Mouse (Mus musculus) liver, embryonic 16.5 days (tissue): Measurements from ENCODE around the gene Olfr1037. TPM values are rescaled to one million over a fixed set of nuclear protein-coding genes. Genes with fewer than 3 reads are reported as not detected.

Source experiments
- polyA plus RNA-seq: library from polyadenylated mRNA; unstranded; fragments of >200 nt; fragmentation: Nextera tagmentation; extraction: Ambion mirVana; gene quantifications from 2 replicates; pipeline ENCODE4 v1.2.1, GENCODE M21; 2015

Olfr1037 gene
- polyA plus RNA-seq, 1 experiment from 2014 or later = not detected

Other genes starting within 250 kb of the Olfr1037 start
- gene Olfr1019, start 241.9 kb downstream of the Olfr1037 start, polyA plus RNA-seq = not detected in 2 replicates
- not detected in 2 replicates for gene Olfr1020, start 240.4 kb downstream of the Olfr1037 start, polyA plus RNA-seq
- not detected in 2 replicates for gene Olfr1022, start 218.8 kb downstream of the Olfr1037 start, polyA plus RNA-seq
- gene Olfr1023, start 201.7 kb downstream of the Olfr1037 start, polyA plus RNA-seq = not detected in 2 replicates
- gene Olfr1024, start 182.3 kb downstream of the Olfr1037 start, polyA plus RNA-seq = not detected in 2 replicates
- not detected in 2 replicates for gene Olfr1025-ps1, start 172.2 kb downstream of the Olfr1037 start, polyA plus RNA-seq
- gene Olfr1026, start 165.8 kb downstream of the Olfr1037 start, polyA plus RNA-seq = not detected in 2 replicates
- gene Olfr1028, start 136.9 kb downstream of the Olfr1037 start, polyA plus RNA-seq = not detected in 2 replicates
- gene Olfr1029, start 113.5 kb downstream of the Olfr1037 start, polyA plus RNA-seq = not detected in 2 replicates
- gene Olfr1030, start 108.1 kb downstream of the Olfr1037 start, polyA plus RNA-seq = not detected in 2 replicates
- gene Olfr1031, start 97.1 kb downstream of the Olfr1037 start, polyA plus RNA-seq = not detected in 2 replicates
- not detected in 2 replicates for gene Olfr1032, start 81.8 kb downstream of the Olfr1037 start, polyA plus RNA-seq
- 1.1 and 1.5 TPM in 2 replicates for gene Olfr1033, start 66.8 kb downstream of the Olfr1037 start, polyA plus RNA-seq
- 0.05 and 0.06 TPM in 2 replicates for gene Olfr1034, start 41.5 kb downstream of the Olfr1037 start, polyA plus RNA-seq
- gene Olfr1036, start 13.4 kb downstream of the Olfr1037 start, polyA plus RNA-seq = not detected in 2 replicates
- gene Olfr1039, start 48.5 kb upstream of the Olfr1037 start, polyA plus RNA-seq = not detected in 2 replicates
- not detected in 2 replicates for gene Olfr1040, start 59.3 kb upstream of the Olfr1037 start, polyA plus RNA-seq
- not detected in 2 replicates for gene Olfr1042, start 74.5 kb upstream of the Olfr1037 start, polyA plus RNA-seq
- not detected in 2 replicates for gene Olfr1043, start 80.1 kb upstream of the Olfr1037 start, polyA plus RNA-seq
- not detected in 2 replicates for gene Olfr1044, start 90.4 kb upstream of the Olfr1037 start, polyA plus RNA-seq
- gene Olfr52, start 98.3 kb upstream of the Olfr1037 start, polyA plus RNA-seq = not detected in 2 replicates
- not detected in 2 replicates for gene Olfr1045, start 115.6 kb upstream of the Olfr1037 start, polyA plus RNA-seq
- not detected in 2 replicates for gene Olfr1046, start 131.9 kb upstream of the Olfr1037 start, polyA plus RNA-seq
- not detected in 2 replicates for gene Olfr1047, start 144.0 kb upstream of the Olfr1037 start, polyA plus RNA-seq
- gene Olfr1048, start 152.9 kb upstream of the Olfr1037 start, polyA plus RNA-seq = not detected in 2 replicates
- gene Olfr1049, start 170.9 kb upstream of the Olfr1037 start, polyA plus RNA-seq = not detected in 2 replicates
- gene Olfr1051, start 191.7 kb upstream of the Olfr1037 start, polyA plus RNA-seq = not detected in 2 replicates
- not detected in 2 replicates for gene Olfr1052, start 205.1 kb upstream of the Olfr1037 start, polyA plus RNA-seq
- gene Olfr1053, start 227.9 kb upstream of the Olfr1037 start, polyA plus RNA-seq = not detected in 2 replicates
- gene Olfr1054, start 248.0 kb upstream of the Olfr1037 start, polyA plus RNA-seq = not detected in 2 replicates